Mouse (Mus musculus) 416B (cell line): Measurements from ENCODE around the gene Letmd1.
A peak's percentile ranks its signal among the peaks of the same experiment; 100 is the strongest.
"Not testable (repeated sequence)": the region's sequence is repeated elsewhere in the genome, so short reads cannot be mapped to it uniquely, and the experiment has no call there.

Experiments
- DNase-seq: peaks from one replicate; pipeline ENCODE4 v3.0.0; 2011; ENCODE audit warnings: low read depth

The Letmd1 gene

DNA sequence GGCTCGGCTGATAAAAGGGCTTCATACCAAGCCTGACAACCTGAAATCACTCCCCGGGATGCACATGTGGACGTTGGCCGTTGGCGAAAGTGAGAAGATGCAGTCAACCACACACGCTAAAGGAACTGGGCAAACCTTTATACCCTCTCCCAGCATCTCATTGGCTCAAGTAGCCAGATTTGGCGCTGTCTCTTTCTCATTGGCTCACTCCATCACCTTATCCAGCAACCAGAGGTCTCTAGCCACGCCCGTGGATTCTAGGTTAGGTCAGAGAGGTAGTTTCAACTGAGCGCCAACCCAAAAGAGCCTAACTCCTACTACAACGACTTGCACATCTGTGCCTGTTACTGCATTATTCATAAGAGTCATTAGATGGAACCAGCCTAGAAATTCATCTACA, 16.3 kb upstream of the Letmd1 start:
- no peak for DNase-seq

DNA sequence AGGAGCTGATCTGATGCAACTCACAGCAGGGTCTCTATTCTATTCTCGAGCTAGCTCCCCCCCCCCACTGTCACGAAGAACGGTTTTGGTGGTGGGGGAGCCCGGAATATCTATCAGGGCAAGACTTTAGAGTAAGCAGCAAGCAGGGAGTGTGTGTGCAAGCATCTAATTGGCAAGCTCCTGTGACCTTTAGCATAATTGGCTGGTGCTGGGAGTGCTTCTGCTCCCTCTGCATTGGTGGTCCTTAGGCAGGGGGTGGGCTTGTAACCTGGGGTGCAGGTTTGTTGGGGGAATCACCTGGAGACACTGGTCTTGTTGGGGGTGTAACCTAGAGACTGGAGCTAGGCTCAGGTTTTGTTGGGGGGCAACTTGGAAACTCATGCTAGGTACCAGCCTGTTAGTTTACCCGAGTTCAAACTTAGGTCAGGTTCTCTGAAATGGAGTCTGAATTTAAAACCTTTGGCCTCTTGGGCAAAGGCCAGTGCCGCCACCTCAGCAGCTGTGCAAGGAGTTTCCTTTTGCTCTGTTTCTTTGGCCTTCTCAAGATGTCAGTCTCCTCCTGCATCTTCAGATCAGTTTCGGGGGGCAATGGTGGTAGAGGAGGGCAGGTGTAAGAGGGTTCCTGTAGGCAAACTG, 12.3 kb upstream of the Letmd1 start:
- DNase-seq, result no peak

DNA sequence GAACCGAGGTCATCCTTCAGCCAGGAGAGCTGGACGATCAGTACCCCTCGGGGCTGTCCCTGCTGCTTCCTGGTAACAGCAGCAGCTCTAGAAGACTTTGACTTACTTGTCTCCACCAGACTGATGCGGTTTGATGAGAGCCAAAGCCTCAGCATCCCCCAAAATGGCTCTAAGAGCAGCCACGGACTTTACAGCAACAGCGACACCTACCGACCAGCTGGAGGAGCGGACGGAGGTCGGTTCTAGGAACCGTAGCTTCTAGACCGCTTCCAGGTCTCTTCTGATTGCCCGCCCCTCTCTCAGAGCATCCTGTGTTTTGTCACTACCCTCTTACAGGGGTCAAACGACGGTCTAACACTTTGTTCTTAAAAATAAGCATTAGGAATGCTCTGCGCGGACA, 11.5 kb upstream of the Letmd1 start:
- peak; percentile 89 for DNase-seq

DNA sequence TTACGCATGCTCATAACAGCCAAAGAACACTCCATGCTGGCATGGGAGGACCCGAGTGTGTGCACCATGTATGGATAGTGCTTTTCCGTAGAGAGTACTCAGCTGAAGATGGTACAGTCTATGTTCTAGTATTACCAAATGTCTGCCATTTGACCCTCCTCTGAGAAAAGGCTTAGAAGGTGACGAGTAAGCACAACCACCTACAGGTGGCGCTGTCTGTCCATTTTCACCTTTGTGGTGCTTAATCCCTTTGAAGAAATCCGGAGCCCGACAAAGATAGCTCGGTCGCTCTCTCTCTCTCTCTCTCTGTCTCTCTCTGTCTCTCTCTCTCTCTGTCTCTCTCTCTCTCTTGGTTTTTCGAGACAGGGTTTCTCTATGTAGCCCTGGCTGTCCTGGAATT, 10.8 kb upstream of the Letmd1 start:
- DNase-seq, result peak; percentile 92

DNA sequence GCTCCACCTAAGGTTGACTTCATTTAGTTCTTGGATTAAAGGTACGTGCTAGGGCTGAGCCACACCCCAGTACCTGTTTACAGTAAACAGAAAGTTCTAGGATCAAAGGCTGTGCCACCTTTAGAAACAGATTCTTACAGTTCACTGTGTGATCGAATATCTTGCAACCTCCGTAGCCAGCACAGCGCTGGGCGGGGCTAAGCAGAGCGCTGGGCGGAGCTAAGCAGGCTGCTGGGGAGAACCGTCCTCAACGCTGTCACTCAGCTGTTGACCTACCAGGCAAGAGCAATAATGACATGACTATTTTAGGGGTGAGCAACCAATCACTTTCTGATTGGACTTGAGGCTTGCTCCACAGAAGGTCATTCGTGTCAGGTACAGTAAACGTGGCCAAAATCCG, 7.9 kb upstream of the Letmd1 start:
- DNase-seq, result peak; percentile 83

DNA sequence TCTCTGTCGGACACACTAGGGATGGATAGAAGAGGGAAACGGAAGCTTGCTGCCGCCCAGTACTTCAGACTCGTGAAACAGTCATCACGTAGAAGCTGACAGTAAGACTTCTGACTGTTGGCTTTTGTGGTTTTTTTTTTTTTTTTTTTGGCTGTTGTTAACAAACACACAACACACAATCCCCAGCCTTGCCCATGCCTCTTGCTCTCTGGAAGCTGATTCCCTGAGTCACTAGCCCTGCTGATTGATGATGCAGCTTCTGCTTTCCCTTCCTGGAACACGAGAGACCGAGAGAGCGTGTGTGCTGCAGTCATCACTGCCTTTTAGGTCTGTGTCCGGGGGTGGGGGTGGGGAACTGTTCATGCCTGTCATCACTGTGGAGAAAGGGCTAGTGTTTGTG, 7.2 kb upstream of the Letmd1 start:
- DNase-seq, result peak; percentile 65

DNA sequence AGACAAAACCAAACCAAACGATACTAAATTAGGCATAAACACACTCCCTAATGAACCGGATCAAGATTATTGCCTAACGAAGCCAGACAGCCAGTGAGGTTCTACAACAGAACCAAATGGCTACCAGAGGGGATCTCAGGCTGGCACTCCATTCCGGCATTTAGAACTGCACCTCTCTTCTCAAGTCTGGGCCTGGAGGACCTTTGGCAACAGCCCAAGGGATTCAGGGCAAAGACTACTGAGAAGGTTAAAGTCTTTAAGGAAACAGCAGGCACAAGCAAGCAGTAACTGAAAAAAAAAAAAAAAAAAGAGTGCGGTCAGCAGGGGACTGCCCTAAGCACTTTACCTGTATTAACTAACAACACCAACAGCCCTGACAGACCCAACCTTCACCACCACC, 6.7 kb upstream of the Letmd1 start:
- DNase-seq, result no peak

DNA sequence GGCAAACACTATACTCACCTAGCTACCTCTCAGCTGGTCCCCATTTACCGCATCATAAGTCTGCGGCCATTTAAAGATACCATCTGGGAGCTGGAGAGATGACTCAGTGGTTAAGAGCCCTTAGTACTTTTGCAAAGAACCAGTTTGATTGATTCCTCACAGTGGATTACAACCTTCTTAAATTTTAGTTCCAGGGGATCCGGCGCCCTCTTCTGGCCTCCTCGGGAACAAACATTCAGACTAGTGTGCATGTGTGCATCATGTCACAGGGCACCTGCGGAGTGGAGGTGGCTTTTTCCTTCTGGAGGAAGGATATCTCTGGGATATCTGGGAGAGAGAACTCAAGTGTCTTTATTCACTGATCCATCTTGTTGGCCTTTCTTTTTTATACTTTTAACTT, 5.1 kb upstream of the Letmd1 start:
- DNase-seq, result peak; percentile 84

DNA sequence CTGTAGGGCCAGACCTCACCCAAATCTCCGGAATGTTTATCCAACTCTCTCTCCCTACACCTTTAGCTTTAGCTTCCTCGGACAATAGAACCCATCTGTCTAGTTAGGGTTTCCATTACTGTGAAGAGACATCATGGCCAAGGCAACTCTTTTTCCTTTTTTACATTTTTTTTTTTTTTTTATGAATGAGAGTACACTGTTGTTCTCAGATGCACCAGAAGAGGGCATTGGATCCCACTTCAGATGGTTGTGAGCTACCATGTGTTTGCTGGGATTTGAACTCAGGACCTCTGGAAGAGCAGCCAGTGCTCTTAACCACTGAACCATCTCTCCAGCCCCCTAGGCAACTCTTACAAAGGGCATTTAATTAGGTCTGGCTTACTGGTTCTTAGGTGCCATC, 3.4 kb upstream of the Letmd1 start:
- peak; percentile 29 for DNase-seq

DNA sequence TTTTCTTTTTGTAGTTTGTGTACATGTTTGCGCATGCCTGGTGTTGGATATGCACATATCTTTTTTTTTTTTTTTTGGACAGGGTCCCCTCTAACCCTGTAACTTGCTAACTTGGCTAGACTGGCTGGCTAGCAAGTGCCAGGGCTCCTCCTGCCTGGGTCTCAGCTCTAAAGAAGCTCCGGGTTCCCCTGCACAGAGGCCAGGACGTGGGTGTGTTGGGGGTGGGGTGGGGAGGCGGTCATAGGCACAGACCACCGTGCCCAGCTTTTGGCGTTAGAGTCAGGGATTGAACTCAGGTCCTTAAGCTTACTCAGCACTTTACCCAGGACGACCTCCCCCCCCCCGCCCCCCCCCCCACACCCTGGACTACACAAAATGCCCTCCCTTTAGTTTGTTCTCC, 1.1 kb upstream of the Letmd1 start:
- no peak for DNase-seq

DNA sequence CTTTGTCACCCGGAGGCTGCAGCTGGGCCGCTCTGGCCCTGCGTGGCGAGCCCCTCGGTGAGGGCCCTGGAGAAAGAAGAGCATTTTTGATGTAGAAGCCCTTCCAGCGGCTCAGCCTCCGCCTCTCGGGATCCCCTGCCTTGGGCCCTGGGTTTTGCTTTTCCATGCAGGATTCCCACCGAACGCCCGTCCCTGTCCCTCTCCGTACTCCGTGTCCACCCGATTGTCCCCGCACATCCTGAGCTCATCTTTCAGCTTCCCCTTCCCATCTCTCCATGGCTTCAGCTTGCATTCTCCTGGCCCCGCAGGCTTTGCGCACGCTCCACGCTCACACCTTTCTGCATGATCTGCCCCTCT, 344 bp downstream of the Letmd1 start:
- no peak for DNase-seq

DNA sequence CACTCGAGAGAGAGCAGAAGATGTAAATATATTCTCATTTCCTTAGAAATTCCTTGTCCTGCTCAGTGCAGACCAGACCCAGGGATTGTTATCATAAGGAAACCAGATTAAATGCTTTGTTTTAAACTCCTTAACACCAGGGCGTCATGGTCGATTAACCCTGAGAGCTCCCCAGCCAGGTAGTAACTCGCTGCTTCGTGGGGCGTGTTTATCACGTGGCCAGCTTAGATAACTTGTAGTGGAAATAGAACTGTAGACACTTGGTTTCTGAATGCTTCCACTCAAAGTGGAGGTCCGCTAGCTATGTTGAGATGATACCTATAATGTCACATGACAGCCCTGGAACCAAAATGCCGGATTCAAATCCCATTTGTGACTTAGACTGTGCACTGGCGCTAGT, 1.2 kb downstream of the Letmd1 start:
- DNase-seq, result no peak

DNA sequence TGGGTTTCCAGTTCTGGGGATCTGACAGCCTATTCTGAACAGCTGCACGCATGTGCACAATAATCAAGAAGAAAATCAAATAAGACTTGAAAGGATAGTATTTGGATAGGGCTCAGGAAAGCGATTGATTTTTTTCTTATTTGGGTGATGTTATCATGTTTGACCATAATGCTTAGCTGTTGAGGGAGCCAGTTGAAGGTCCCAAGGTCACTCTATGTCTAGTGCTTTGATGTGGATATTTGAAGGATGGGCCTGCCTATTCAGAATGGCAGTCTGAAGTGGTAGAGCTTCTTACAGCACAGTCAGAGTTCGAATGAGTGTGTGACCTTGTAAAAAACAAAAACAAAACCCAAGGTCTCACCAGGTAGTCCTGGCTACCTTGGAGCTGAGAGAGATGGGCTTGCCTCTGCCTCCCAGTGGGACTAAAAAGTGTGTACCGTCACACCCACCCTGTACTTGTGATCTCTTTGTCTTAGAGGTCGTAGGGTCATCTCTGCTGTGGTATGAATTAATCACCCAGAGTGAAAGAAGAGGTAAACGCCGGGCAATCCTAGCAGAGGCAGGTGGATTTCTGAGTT, 5.2 kb downstream of the Letmd1 start:
- DNase-seq, result no peak

DNA sequence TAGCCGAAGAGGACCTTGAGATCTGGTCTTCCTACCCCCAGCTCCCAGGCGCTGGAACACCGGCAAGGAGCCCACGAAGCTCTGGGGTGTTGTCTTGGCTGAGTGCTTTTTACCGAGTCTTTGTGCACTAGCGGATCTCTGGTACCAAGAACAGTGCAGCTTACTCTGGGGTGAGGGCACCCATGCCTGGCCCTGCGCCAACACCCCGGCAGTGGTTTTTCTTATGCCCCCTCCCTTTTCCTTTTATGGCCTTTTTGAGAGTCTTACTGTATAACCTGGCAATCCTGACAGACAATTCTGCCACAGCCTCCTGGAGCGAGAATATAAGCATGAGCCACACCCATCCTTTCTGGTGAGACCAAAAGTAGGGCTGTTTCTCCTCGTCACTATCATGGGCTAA, 9.5 kb downstream of the Letmd1 start:
- no peak for DNase-seq

DNA sequence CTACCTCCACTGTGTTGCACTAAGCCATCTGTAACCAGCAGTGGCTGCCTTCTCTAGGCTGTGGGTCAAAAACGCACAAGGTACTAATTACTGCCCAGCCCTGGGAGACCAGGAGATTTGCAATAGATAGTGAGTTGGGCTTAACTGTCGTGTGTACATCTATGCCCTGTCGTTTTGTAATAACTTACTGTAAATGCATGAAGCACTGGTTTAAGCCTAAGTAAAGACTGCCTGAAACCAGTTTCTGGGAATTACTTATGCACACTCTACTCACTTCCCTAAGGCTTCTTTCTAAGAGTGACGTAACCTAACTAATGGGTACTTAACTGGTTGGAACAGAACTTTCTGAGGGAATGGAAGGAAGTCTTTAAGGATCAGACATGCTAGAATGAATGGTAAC, 10.1 kb downstream of the Letmd1 start:
- DNase-seq, result no peak

DNA sequence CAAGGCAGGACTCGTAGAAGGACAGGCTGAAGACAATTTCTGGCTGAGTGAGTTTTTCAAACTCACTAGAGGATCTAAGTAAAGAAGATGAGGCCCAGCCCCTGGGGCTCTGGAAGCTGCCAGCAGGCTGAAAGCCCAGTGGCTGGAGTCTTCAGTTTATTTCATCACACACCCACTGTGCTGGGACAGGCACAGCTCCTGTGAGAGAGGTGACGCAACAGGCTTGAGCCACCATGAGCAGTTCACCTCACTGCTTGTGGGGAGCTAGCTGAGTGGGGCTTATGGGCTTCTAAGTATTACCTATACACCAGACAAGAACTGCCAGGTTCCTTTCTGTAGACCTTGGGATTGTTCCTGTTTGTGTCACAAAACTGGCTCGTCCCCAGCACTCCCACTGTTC, 16.8 kb downstream of the Letmd1 start:
- peak; percentile 68 for DNase-seq

DNA sequence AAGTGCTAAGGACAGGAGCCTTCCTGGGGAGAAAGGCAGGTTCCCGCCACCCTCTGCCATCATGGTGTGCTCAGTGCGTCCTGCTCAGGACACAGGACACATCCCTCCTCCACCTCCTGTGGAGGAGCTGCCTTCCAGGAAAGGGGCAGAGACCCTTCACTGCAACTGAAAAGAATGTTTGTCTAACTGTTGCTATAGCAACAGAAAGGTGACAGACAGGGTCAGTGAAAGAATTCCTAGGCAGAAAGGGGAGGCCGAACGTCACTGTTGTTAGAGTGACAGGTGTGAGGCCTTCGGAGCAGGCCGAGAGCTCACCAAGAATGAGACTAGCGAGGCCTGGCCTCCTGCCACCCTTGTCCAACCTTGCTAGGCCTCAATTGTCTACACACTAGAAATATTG, 17.6 kb downstream of the Letmd1 start:
- DNase-seq, result no peak

DNA sequence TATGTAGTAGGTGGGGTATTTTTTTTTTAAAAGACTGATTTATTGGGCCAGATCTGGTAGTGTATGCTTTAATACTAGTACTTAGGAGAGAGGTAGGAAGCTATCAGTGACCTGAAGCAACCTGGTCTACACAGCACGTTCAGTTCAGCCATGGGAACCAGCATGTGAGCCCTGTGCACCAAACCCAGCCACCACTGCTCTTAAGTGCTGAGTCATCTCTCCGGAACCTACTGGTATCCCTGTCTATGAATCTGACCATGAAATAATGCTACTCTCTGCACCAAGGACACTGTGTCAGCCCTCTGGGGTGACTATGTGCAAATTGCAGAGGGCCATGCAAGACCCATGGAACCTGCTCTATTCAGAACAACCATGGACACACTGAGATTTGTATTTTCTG, 18.2 kb downstream of the Letmd1 start:
- DNase-seq, result peak; percentile 62

DNA sequence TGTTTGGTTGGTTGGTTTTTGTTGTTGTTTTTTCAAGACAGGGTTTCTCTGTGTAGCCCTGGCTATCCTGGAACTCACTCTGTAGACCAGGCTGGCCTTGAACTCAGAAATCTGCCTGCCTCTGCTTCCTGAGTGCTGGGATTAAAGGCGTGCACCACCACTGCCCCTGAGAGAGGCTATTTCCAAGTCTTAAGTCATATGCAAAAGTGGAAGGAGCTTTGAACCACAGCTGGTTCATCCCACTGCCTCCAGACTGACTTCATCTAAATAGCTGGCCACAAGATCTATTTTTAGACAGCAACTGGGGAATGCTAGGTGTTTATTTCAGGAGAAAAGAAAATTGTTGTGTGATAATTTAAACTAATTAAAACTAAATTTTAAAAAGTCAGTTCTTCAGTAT, 19.5 kb downstream of the Letmd1 start:
- not testable (repeated sequence) for DNase-seq

DNA sequence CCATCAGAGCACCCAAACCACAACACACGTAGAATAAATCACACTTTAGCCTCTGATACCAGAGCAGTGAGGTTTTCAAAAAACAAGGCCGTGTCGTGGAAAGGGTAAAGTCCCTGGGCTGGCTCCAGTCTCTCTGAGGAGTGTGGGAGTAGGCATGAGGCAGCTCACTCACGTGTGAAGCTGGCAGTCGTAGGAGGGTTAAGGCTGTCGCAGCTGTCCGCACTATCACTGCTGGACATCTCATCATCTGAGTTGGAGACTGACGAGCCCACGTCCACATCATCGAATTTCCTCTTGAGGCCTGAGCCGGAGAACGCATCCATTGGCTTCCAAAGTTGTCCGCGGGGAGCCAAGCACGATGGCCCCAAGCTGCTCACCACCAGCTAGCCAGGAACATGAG, 20.4 kb downstream of the Letmd1 start:
- DNase-seq, result no peak

DNA sequence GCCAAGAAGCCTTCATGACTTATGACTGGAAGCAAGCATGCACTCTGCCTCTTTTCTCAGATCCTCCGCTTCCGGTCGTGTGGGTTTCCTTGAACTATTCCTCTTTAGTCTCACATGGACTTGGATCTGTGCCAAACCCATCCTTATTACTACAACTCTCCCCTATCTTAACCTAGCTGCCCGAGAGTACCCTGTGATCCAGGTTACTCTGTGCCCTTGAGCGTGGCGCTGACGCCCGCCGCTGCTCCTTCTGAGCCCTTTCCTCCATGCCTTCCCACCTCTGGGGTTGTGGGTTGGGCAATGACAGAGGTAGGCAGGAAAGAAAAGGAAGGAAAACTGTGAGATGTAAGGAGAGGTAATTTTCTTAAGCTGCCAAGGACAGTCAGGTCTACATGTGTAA, 23.1 kb downstream of the Letmd1 start:
- DNase-seq, result no peak

DNA sequence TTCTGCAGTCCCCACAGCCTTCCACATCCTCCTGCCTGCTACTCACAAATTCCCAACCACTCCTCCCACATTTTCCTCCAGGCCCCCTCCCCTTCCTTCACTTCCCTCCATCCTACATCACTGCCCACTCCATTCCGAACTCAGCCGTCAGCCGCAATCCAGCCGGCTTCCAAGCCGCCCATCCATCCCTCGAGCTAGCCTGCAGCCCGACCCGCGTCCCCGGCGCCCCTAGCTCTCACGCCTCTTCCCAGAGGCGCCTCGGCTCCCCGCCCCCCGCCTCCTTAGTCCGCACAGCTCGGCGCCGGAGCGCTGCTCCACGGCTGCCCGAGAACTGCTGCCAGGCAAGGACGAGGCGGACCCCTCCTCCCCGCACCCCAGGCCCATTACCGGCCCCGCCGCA, 25.8 kb downstream of the Letmd1 start:
- DNase-seq, result no peak

DNA sequence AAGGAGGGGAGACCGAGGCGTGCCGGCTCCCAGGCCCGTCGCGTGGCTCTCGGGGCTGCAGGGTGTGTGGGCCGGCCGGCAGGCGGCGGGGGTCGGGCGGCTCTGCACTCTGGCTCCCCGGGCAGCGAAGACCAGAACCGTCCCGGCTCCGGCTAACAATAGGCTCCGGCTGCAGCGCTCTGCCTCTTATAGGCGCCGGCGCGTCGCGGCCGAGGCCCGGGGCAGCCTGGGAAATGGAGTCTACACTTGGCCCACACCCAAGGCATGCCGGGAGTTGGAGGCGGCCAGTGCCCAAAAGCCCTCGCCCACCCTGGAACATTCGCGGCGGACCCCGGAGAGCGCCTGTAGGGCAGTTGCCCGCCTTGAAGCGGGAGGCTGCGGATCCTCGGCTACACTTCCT, 26.3 kb downstream of the Letmd1 start, which contains the start of gene Csrnp2:
TSS of gene Csrnp2 (minus strand) at position 387 of the 400 bp plus-strand sequence.
- peak; percentile 86 for DNase-seq

DNA sequence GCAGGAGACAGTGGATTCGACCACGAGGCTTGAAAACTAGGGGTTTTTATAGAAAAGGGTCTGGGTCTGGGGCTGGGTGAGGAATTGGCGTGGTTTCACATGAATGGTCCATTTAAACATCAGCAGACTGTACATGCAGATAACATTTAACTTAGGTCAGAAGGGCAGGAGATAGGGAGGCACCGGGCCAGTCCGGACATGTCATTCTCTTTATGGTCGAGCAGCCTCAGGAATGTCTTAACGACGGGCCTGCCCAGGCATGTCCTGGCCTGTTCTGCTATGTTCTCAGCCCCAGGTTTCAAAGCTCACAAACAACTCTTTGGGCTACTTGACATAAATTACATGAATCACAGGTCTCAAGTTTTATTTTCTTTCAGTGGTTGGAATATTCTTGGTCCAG, 30.7 kb downstream of the Letmd1 start:
- DNase-seq, result not testable (repeated sequence)
